Mouse (Mus musculus): Measurements from ENCODE around the gene Hist1h4b.

Gene Hist1h4b

DNA sequence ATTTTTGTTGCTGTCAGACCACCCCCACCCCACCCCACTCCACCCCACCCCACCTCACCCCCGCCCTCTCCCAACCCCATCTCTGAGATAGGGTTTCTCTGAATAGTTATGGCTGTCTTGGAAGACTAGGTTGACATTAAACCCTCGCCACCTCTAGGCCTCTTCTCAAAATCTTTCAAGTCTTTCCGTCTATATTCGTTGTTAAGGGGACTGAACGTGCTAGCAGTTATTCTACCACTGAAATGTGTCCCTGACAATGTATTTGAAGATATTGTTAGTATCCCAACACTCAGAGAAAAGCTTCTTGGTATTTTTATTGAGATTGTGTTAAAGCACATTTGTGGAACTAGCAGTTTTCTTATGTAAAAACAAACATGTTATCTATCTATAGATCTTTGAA lies 15.9 kb upstream of the Hist1h4b start:
- no peak for DNase-seq

DNA sequence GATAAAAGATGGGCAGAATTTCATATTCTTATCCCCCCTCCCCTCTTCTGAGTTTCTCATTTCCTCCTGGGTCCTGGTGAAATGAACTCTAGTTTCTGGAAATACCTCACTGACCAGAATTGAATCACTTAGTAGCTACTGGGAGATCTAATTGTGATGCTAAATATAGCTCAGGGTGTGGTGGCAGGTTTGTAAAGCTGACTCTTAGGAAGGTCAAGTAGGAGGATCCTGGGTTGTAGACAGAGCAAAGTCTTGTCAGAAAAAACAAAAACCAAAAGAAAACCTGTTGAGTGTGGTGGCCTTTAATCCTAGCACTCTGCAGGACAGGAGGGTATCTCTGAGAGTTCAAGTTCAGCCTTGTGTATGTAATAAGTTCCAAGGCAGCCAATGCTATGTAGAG lies 14.8 kb upstream of the Hist1h4b start:
- DNase-seq: no peak

GRCm38 (mm10) chr13:23743215-23743614 lies 13.6 kb upstream of the Hist1h4b start:
- no peak for DNase-seq

DNA sequence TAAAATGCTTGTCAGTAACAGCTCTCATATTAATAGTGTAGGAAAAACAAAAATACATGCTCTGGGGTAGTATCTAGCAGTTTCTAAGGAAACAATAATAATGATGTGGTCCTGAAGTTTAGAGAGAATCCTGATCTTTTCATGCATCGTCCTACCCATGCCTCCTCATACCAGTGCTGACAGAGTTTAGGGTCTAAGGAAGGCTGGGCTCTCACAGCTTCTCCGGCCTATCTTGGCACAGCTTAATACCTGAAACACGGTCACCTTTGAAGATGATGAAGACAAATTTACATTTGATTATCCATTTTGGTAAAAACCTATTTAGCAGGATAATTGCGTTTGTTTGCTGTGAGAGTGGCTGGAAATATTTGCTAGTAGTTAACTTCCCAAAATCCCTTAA lies 12.8 kb upstream of the Hist1h4b start:
- DNase-seq: no peak

DNA sequence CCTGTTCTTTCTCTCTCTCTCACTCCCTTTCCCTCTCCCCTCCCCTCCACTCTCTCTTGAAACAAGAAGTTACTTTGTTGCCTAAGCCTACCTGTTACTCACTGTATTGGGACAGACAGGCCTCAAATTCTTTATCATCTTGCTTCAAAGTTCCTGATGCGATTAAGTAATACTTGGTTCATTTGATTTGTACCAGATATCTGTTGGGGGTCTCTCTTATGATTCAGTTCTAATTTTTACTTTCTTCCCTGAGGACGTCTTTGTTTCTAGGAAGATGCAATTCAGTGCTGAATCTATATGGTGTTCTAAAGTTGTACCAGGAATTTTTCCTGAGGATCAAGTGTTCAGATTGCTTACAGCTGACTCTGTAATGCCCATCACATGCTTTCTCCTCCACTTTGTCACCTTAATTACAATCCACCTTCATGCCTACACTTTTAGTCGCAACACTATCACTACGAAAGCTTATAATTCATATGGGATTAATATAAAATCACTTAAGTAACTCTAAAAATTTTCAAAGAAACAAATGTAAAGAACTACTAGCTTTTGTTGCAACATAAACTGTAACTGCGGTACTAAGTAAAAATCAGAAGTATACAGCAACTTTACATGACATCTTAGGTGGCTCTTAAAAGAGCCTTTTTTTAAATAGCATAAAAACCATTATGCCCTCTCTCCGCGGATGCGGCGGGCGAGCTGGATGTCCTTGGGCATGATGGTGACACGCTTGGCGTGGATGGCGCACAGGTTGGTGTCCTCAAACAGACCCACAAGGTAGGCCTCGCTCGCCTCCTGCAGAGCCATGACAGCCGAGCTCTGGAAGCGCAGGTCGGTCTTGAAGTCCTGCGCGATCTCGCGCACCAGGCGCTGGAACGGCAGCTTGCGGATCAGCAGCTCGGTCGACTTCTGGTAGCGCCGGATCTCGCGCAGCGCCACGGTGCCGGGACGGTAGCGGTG lies 12.1 kb upstream of the Hist1h4b start:
- no peak for DNase-seq

DNA sequence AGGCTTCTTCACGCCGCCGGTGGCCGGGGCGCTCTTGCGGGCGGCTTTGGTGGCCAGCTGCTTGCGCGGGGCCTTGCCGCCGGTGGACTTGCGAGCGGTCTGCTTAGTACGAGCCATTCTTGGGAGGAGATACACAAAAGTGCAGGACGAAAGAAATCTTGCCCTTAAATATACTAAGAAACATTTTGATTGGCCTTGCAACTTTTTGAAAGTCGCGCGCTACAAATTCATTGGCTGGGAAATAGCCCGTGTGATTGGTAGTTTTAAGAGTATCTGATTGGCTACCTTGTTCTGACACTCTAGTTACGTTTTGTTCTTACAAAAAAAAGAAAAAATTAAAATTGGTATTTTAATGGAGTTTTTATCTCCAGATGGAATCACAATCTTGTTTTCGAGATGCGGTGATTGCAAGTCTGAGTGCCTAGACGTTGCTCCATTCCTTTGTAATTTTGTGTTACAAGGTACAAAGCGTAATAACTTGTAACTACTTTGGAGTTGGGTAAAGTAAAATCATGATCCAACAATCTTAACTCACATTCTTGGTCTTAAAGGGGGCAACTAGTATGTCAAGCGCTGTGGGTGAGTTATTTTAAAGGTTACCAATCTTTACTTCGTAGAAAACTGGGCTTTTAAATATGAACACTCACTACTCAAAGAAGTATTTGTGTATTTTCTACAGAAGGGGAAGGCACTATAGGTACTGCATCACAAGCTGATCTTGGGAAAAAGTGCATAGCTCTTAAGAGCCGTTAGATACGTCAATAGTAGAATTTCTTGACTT lies 11.2 kb upstream of the Hist1h4b start, which contains the start of gene Hist1h3c:
Hist1h3c (minus strand) TSS at position 222 of the 781 bp plus-strand sequence.
- peak; percentile 76 to 81 for DNase-seq

DNA sequence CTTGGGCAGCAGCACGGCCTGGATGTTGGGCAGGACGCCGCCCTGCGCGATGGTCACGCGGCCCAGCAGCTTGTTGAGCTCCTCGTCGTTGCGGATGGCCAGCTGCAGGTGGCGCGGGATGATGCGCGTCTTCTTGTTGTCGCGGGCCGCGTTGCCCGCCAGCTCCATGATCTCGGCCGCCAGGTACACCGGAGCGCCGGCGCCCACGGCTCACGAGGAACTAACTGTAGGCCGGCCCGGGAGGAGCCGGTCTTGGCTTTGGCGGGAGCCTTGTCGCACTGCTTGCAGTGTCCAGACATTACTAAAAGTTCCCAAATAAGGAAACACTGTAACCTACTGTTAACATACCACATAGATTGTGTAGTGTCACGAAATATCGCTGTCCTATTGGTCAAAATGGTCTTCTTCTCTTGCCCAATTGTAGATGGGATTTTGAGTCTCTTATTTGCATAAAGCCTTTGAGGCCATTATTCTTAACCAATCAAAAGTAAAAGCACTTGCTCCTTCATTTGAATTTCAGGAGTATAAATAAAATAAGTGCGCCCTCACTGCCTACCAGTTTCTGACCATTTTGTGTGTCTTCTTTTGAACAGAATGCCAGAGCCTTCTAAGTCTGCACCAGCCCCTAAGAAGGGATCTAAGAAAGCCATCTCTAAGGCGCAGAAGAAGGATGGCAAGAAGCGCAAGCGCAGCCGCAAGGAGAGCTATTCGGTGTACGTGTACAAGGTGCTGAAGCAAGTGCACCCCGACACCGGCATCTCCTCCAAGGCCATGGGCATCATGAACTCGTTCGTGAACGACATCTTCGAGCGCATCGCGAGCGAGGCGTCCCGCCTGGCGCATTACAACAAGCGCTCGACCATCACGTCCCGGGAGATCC lies 10.4 kb upstream of the Hist1h4b start, which contains the start of gene Hist1h2bb:
Hist1h2bb (plus strand) TSS at position 534 of the 880 bp plus-strand sequence.
- peak; percentile 56 to 76 for DNase-seq

GRCm38 (mm10) chr13:23747081-23747891 lies 9.5 kb upstream of the Hist1h4b start:
- peak in 1 of 2 experiments; percentile 26 for DNase-seq

GRCm38 (mm10) chr13:23747892-23748288 lies 8.9 kb upstream of the Hist1h4b start:
- DNase-seq: no peak

- DNase-seq: no peak
Measured at GRCm38 (mm10) chr13:23749563-23750121, 7.2 kb upstream of the Hist1h4b start.

GRCm38 (mm10) chr13:23750839-23751477 lies 5.9 kb upstream of the Hist1h4b start, which contains the start of gene Hist1h2ab:
Hist1h2ab (plus strand) TSS chr13:23751126.
- peak; percentile 12 to 63 for DNase-seq

- DNase-seq: no peak
Measured at GRCm38 (mm10) chr13:23751478-23751956, 5.3 kb upstream of the Hist1h4b start.

GRCm38 (mm10) chr13:23752067-23752741 lies 4.6 kb upstream of the Hist1h4b start, which contains the start of gene Hist1h3b:
Hist1h3b (plus strand) TSS chr13:23752267.
- DNase-seq: peak; percentile 71

DNA sequence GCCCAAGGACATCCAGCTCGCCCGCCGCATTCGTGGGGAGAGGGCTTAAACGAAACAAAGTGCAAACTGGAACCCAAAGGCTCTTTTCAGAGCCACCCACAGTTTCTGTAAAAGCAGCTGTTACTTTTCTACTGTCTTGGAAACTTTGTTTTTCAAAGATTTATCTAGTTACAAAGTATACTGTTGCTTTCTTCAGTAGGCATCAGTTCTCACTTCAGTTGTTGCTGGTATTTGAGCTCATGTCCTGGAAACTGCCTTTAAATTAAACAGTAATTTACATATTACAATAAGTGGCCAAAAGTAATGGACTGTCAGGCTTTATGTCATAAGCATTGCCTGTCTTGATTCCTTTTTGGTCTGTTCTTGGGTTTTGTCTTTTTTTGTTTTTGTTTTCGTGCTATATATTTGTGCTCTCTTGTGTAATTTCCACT lies 4.1 kb upstream of the Hist1h4b start:
- DNase-seq: no peak

DNA sequence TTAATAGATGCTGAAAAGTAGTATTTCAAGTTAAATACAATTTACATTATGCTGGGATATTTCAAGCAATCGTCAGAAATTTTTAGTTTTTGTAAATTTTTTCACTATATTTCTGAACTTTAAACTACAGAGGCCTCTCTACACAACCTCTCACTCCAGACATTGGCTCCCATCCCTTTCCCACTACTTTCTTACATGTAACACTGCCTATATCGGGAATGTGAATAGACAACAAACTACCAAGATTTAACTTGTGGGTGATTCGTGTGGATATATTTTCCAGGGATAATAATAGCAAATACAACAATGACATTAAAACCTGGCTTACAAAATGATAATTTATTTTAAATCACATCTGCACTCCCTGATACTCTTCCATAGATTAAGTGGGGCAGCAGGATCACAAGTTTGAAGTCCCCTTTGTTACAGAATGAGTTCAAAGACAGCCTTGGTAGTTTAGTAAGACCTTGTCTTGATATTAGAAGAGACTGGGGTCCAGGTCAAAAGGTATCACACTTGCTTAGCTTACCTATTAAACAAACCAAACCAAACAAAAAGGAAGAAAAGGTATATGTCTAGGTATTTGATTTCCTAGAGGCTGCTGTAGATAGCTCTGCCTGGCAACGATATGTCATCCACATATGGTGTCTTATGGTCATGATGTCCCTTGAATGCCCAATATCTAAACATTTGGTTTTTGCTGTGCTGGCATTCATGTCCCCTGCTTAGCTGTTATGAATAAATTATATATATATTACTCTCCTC lies 3.3 kb upstream of the Hist1h4b start:
- DNase-seq: no peak

GRCm38 (mm10) chr13:23755000-23755399 lies 1.8 kb upstream of the Hist1h4b start:
- DNase-seq: no peak

DNA sequence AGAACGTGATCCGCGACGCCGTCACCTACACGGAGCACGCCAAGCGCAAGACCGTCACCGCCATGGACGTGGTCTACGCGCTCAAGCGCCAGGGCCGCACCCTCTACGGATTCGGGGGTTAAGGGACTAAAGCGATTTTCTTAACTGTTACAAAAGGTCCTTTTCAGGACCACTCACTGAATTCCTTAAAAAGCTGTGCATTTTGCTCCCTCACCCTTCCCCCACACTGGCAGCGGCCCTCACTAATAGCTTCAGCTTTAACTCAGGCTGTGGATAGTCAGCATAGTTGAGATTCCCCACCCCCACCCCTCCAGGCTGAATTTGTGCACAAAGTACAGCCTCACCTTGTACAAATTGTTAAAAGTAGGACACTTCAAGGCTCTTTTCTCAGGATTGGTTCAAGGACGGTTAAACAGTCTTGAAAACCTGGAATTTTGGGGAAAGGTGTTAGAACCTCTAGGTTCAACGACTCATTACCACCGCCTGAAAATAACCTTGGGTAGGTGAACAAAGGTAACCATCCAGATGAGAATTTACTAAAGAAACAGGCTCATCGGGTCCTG lies 479 bp downstream of the Hist1h4b start:
- DNase-seq: no peak

DNA sequence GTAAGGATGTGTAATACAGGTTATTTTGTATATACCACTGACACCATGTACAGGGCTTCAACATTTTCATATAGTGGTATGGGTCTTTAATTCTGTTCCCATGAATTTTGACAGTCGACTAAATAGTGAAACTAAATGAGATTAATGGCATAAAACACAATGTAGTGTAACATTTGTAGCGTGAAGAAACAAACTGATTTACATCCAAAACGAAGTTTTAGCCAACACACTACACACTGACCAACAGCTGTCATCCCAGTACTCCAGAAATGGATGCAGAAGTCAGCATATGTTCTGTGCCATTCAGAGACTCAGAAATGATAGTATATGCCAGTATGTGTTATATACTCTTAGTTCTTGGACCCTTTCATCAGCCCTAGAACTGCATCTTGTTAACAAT lies 1.1 kb downstream of the Hist1h4b start:
- DNase-seq: no peak

All from cerebellum, adult 18-20 months (tissue).